9 mouse cellular contexts compared by ENCODE assay signal in genomic region chr4:134252131-134252910, GRCm38 (mm10). TPM values are rescaled to one million over a fixed set of nuclear protein-coding genes. Genes with fewer than 3 reads are reported as not detected.
A peak's percentile ranks its signal among the peaks of the same experiment; 100 is the strongest.
DNase-seq lines count a peak whose midpoint lies in the region; ATAC-seq and TF ChIP-seq lines count a peak whose summit lies in the region.
"Had no signal": no experiment of that assay in that cellular context is flagged by ENCODE, and none has a peak within 500 bp of the region (broad histone marks: within the 10 kb centered on the region; RNA-seq: fewer than 3 reads in every experiment).

No protein-coding gene starts in this region.

- peak overlapping the region; percentile 56 for H3K4me3 ChIP-seq in hindbrain, embryonic 13.5 days
- peak overlapping the region; percentile 48 for H3K4me3 ChIP-seq in lung, embryonic 14.5 days (ENCODE audit: low read depth, low read length)
- H3K4me3 ChIP-seq in stomach, postnatal 0 days (ENCODE audit: low read depth, low read length): peak overlapping the region; percentile 42

- H3K4me1 ChIP-seq in hindbrain, embryonic 13.5 days (replicated peaks): peaks cover 70% of the 10 kb centered on the region
- peaks cover 11% of the 10 kb centered on the region for H3K4me1 ChIP-seq in lung, embryonic 14.5 days (ENCODE audit: insufficient read depth)
- 0 out of 2 replicates have a peak, but pooled peaks cover 2% of the 10 kb centered on the region for H3K4me1 ChIP-seq in stomach, postnatal 0 days (replicated peaks; ENCODE audit: control insufficient read depth, insufficient read depth)

- ATAC-seq in hindbrain, embryonic 13.5 days (ENCODE audit: low FRiP score): no peak
- no peak for ATAC-seq in lung, embryonic 14.5 days (ENCODE audit: insufficient read depth)
- no peak for ATAC-seq in stomach, postnatal 0 days (ENCODE audit: low FRiP score, low TSS enrichment)

- TF ChIP-seq EP300 in stomach, postnatal 0 days (optimal IDR thresholded peaks at IDR 0.05): no peak

- H3K27ac ChIP-seq in hindbrain, embryonic 13.5 days: peak overlapping the region; percentile 84; the same call in 1 of the 2 replicates
- no peak overlapping the region for H3K27ac ChIP-seq in lung, embryonic 14.5 days (ENCODE audit: low read depth)
- 0 out of 2 replicates have a peak overlapping the region, but pooled peaks have one; percentile 18 for H3K27ac ChIP-seq in stomach, postnatal 0 days (replicated peaks)

- intact Hi-C loops in left cerebral cortex, postnatal 4 days (cut with DNase I): no loop called here

- WGBS in hindbrain, embryonic 13.5 days: 3% methylated on average over 22 of the region's 22 CpGs
- 11% methylated on average over 22 of the region's 22 CpGs for WGBS in lung, embryonic 14.5 days
- 30% methylated on average over 22 of the region's 22 CpGs for WGBS in stomach, postnatal 0 days

- H3K36me3 ChIP-seq in hindbrain, embryonic 13.5 days: no peaks in the 10 kb centered on the region
- no peaks in the 10 kb centered on the region for H3K36me3 ChIP-seq in lung, embryonic 14.5 days (ENCODE audit: insufficient read depth)
- H3K36me3 ChIP-seq in stomach, postnatal 0 days (ENCODE audit: control insufficient read depth, insufficient read depth, low read length): no peaks in the 10 kb centered on the region

- DNase-seq in adrenal gland, adult 2 months: peak; percentile 24
- no peak for DNase-seq in adrenal gland, postnatal 4 days (ENCODE audit: low spot score in 2 of 2)
- peak; percentile 54 for DNase-seq in embryo, embryonic 10.5 days (ENCODE audit: low spot score)
- DNase-seq in lung, embryonic 14.5 days: peak; percentile 36
- DNase-seq in stomach, postnatal 0 days (ENCODE audit: low spot score): no peak
- DNase-seq in left cerebral cortex, postnatal 4 days: no peak
- no peak for DNase-seq in gastrocnemius, adult 8-10 months (ENCODE audit: low spot score in 2 of 2)

- H3K9ac ChIP-seq in hindbrain, embryonic 13.5 days: peak overlapping the region; percentile 81
- peak overlapping the region; percentile 63; the same call in 1 of the 2 replicates for H3K9ac ChIP-seq in lung, embryonic 14.5 days
- H3K9ac ChIP-seq in stomach, postnatal 0 days (ENCODE audit: low read length): peak overlapping the region; percentile 47; the same call in 1 of the 2 replicates

- peaks cover 94% of the 10 kb centered on the region for H3K27me3 ChIP-seq in hindbrain, embryonic 13.5 days
- peaks cover 59% of the 10 kb centered on the region for H3K27me3 ChIP-seq in lung, embryonic 14.5 days (ENCODE audit: insufficient read depth, low read length)
- H3K27me3 ChIP-seq in stomach, postnatal 0 days (ENCODE audit: control insufficient read depth, insufficient read depth, low read length): peaks cover 11% of the 10 kb centered on the region; the same call in 1 of the 2 replicates

- no peaks in the 10 kb centered on the region for H3K9me3 ChIP-seq in hindbrain, embryonic 13.5 days
- H3K9me3 ChIP-seq in lung, embryonic 14.5 days (ENCODE audit: low read depth, low read length): no peaks in the 10 kb centered on the region
- H3K9me3 ChIP-seq in stomach, postnatal 0 days (ENCODE audit: control insufficient read depth, low read length): no peaks in the 10 kb centered on the region

- H3K4me2 ChIP-seq in hindbrain, embryonic 13.5 days: peak overlapping the region; percentile 79
- peak overlapping the region; percentile 94 for H3K4me2 ChIP-seq in lung, embryonic 14.5 days
- peak overlapping the region; percentile 82 for H3K4me2 ChIP-seq in stomach, postnatal 0 days (replicated peaks; ENCODE audit: low read depth)

- TF ChIP-seq CTCF in lung, embryonic 14.5 days (IDR thresholded peaks at IDR 0.05; ENCODE audit: low read depth): no peak
- no peak for TF ChIP-seq CTCF in stomach, postnatal 0 days (IDR thresholded peaks at IDR 0.05; ENCODE audit: low read depth)

RNA-seq across cellular contexts. Expression of gene Grrp1, which starts 1.6 kb away (rescaled TPM):
- 1 to 10 TPM; 6.2 to 9.3 TPM for total RNA-seq in adrenal gland, adult 2 months (2021)
- polyA plus RNA-seq in adrenal gland, adult 2 months (2012; rRNA removed): 28.5 and 31.8 TPM in 2 replicates
- total RNA-seq in adrenal gland, postnatal 4 days (2021): 10 to 100 TPM in 1 of 2 experiments, 1 to 10 TPM in 1; 9.4 to 10.8 TPM
- polyA plus RNA-seq in hindbrain, embryonic 13.5 days (2015; fragmentation: Nextera tagmentation; extraction: Ambion mirVana): 9.3 and 14.2 TPM in 2 replicates
- 10.2 and 11.6 TPM in 2 replicates for polyA plus RNA-seq in lung, embryonic 14.5 days (2014; fragmentation: Nextera tagmentation; extraction: Ambion mirVana)
- polyA plus RNA-seq in stomach, postnatal 0 days (2015; fragmentation: Nextera tagmentation; extraction: Ambion mirVana): 3.7 and 4.2 TPM in 2 replicates
- 1 to 10 TPM; 7.5 to 8.4 TPM for total RNA-seq in left cerebral cortex, postnatal 4 days (2021)
- total RNA-seq in gastrocnemius, adult 8-10 months (2022): 1 to 10 TPM; 1.7 to 2.5 (median 1.8) TPM
- total RNA-seq: common myeloid progenitor, adult 5-6 weeks had no signal

RNA-seq across cellular contexts. Expression of gene Gm30191, which starts 5.6 kb away (rescaled TPM):
- not detected for total RNA-seq in adrenal gland, adult 2 months (2021)
- not detected in 2 replicates for polyA plus RNA-seq in adrenal gland, adult 2 months (2012; rRNA removed)
- total RNA-seq in adrenal gland, postnatal 4 days (2021): not detected
- 0.54 and 0.74 TPM in 2 replicates for polyA plus RNA-seq in hindbrain, embryonic 13.5 days (2015; fragmentation: Nextera tagmentation; extraction: Ambion mirVana)
- polyA plus RNA-seq in lung, embryonic 14.5 days (2014; fragmentation: Nextera tagmentation; extraction: Ambion mirVana): not detected in 2 replicates
- not detected in 2 replicates for polyA plus RNA-seq in stomach, postnatal 0 days (2015; fragmentation: Nextera tagmentation; extraction: Ambion mirVana)
- not detected for total RNA-seq in left cerebral cortex, postnatal 4 days (2021)
- not detected for total RNA-seq in gastrocnemius, adult 8-10 months (2022)
- total RNA-seq: common myeloid progenitor, adult 5-6 weeks had no signal

RNA-seq across cellular contexts. Expression of gene Zfp593, which starts 6.9 kb away (rescaled TPM):
- 10 to 100 TPM in 1 of 2 experiments, 1 to 10 TPM in 1; 8.3 to 11.0 TPM for total RNA-seq in adrenal gland, adult 2 months (2021)
- 11.1 and 13.0 TPM in 2 replicates for polyA plus RNA-seq in adrenal gland, adult 2 months (2012; rRNA removed)
- total RNA-seq in adrenal gland, postnatal 4 days (2021): 10 to 100 TPM; 11.3 to 12.5 TPM
- polyA plus RNA-seq in hindbrain, embryonic 13.5 days (2015; fragmentation: Nextera tagmentation; extraction: Ambion mirVana): 15.5 and 15.7 TPM in 2 replicates
- 16.4 and 17.5 TPM in 2 replicates for polyA plus RNA-seq in lung, embryonic 14.5 days (2014; fragmentation: Nextera tagmentation; extraction: Ambion mirVana)
- polyA plus RNA-seq in stomach, postnatal 0 days (2015; fragmentation: Nextera tagmentation; extraction: Ambion mirVana): 12.1 and 12.6 TPM in 2 replicates
- total RNA-seq in left cerebral cortex, postnatal 4 days (2021): 10 to 100 TPM; 15.4 to 16.5 TPM
- total RNA-seq in gastrocnemius, adult 8-10 months (2022): 1 to 10 TPM; 5.0 to 7.3 (median 6.1) TPM

RNA-seq across cellular contexts. Expression of gene E130218I03Rik, which starts 8.9 kb away (rescaled TPM):
- total RNA-seq in adrenal gland, adult 2 months (2021): not detected
- 0.09 TPM in 1 of 2 replicates, not detected in the other for polyA plus RNA-seq in adrenal gland, adult 2 months (2012; rRNA removed)
- not detected for total RNA-seq in adrenal gland, postnatal 4 days (2021)
- 0.45 and 0.56 TPM in 2 replicates for polyA plus RNA-seq in hindbrain, embryonic 13.5 days (2015; fragmentation: Nextera tagmentation; extraction: Ambion mirVana)
- polyA plus RNA-seq in lung, embryonic 14.5 days (2014; fragmentation: Nextera tagmentation; extraction: Ambion mirVana): 0.29 and 0.41 TPM in 2 replicates
- 0.21 and 0.31 TPM in 2 replicates for polyA plus RNA-seq in stomach, postnatal 0 days (2015; fragmentation: Nextera tagmentation; extraction: Ambion mirVana)
- total RNA-seq in left cerebral cortex, postnatal 4 days (2021): not detected
- under 1 TPM in 1 of 4 experiments, not detected in 3; 0.29 TPM for total RNA-seq in gastrocnemius, adult 8-10 months (2022)

RNA-seq across cellular contexts. Expression of gene Cnksr1, which starts 14.1 kb away (rescaled TPM):
- total RNA-seq in adrenal gland, adult 2 months (2021): under 1 TPM; 0.31 to 0.66 TPM
- 0.03 and 0.08 TPM in 2 replicates for polyA plus RNA-seq in adrenal gland, adult 2 months (2012; rRNA removed)
- 1 to 10 TPM in 1 of 2 experiments, under 1 TPM in 1; 0.34 to 3.0 TPM for total RNA-seq in adrenal gland, postnatal 4 days (2021)
- polyA plus RNA-seq in hindbrain, embryonic 13.5 days (2015; fragmentation: Nextera tagmentation; extraction: Ambion mirVana): 0.06 and 0.08 TPM in 2 replicates
- polyA plus RNA-seq in lung, embryonic 14.5 days (2014; fragmentation: Nextera tagmentation; extraction: Ambion mirVana): 6.2 TPM in 2 replicates
- polyA plus RNA-seq in stomach, postnatal 0 days (2015; fragmentation: Nextera tagmentation; extraction: Ambion mirVana): 9.4 and 9.5 TPM in 2 replicates
- under 1 TPM; 0.22 to 0.36 TPM for total RNA-seq in left cerebral cortex, postnatal 4 days (2021)
- 10 to 100 TPM; 48.7 to 66.3 (median 61.7) TPM for total RNA-seq in gastrocnemius, adult 8-10 months (2022)
- total RNA-seq: common myeloid progenitor, adult 5-6 weeks had no signal

Comparison
In these comparisons a context has a peak if more than half of its experiments do, and no peak if none do; other contexts are left out.
1. DNase-seq: peak in adrenal gland, adult 2 months (single experiment), embryo, embryonic 10.5 days (single experiment) and lung, embryonic 14.5 days (single experiment); none in adrenal gland, postnatal 4 days (0 of 2), stomach, postnatal 0 days (single experiment), left cerebral cortex, postnatal 4 days (single experiment) and gastrocnemius, adult 8-10 months (0 of 2).
2. Peak in every context shown above with its lines, with median percentiles within 50 percentile points of each other: H3K4me2 ChIP-seq, H3K4me3 ChIP-seq and H3K9ac ChIP-seq.